Mouse (Mus musculus) heart, adult 18-20 months (tissue): Measurements from ENCODE around the gene Atxn10. TPM values are rescaled to one million over a fixed set of nuclear protein-coding genes. Genes with fewer than 3 reads are reported as not detected.

Source experiments
- DNase-seq, 2 experiments: peaks; one replicate each; pipeline ENCODE4 v3.0.0; 2021 to 2022; ENCODE audit warnings: mixed read lengths in 1 of 2
- total RNA-seq, 2 experiments: library from RNA; stranded (reverse); gene quantifications; 2 replicates each; pipeline ENCODE4 v1.2.3; 2021

Atxn10 gene
- total RNA-seq, 2 experiments from 2014 or later = 74.1 to 76.3 TPM

- DNase-seq = no peak
These were observed 1.8 kb upstream of the Atxn10 start for GRCm38 (mm10) chr15:85334234-85334633.

GRCm38 (mm10) chr15:85336301-85336991 lies 401 bp downstream of the Atxn10 start:
- DNase-seq = peak; percentile 73 to 79

- no peak for DNase-seq
These were observed 1.2 kb downstream of the Atxn10 start for GRCm38 (mm10) chr15:85337219-85337618.

GRCm38 (mm10) chr15:85337979-85338378 lies 1.9 kb downstream of the Atxn10 start:
- no peak for DNase-seq

GRCm38 (mm10) chr15:85342246-85342645 lies 6.2 kb downstream of the Atxn10 start:
- DNase-seq = no peak

GRCm38 (mm10) chr15:85344673-85345072 lies 8.6 kb downstream of the Atxn10 start:
- no peak for DNase-seq

- no peak for DNase-seq
These were observed 11.1 kb downstream of the Atxn10 start for GRCm38 (mm10) chr15:85347058-85347700.

- DNase-seq = no peak
These were observed 14.1 kb downstream of the Atxn10 start for GRCm38 (mm10) chr15:85350144-85350543.

GRCm38 (mm10) chr15:85354060-85354459 lies 18.0 kb downstream of the Atxn10 start:
- no peak for DNase-seq

- no peak for DNase-seq
These were observed 20.1 kb downstream of the Atxn10 start for GRCm38 (mm10) chr15:85356112-85356511.

- no peak for DNase-seq
These were observed 21.6 kb downstream of the Atxn10 start for GRCm38 (mm10) chr15:85357465-85358225.

- no peak for DNase-seq
These were observed 23.4 kb downstream of the Atxn10 start for GRCm38 (mm10) chr15:85359483-85359882.

GRCm38 (mm10) chr15:85359901-85360300 lies 23.9 kb downstream of the Atxn10 start:
- DNase-seq = no peak

- peak; percentile 24 to 27 for DNase-seq
These were observed 28.3 kb downstream of the Atxn10 start for GRCm38 (mm10) chr15:85364366-85364765.

GRCm38 (mm10) chr15:85366938-85367337 lies 30.9 kb downstream of the Atxn10 start:
- no peak for DNase-seq

GRCm38 (mm10) chr15:85369765-85370164 lies 33.7 kb downstream of the Atxn10 start:
- DNase-seq = no peak

GRCm38 (mm10) chr15:85373125-85373524 lies 37.1 kb downstream of the Atxn10 start:
- DNase-seq = no peak

- peak in 1 of 2 experiments; percentile 23 for DNase-seq
These were observed 47.4 kb downstream of the Atxn10 start for GRCm38 (mm10) chr15:85383477-85383876.

- no peak for DNase-seq
These were observed 52.7 kb downstream of the Atxn10 start for GRCm38 (mm10) chr15:85388696-85389095.

GRCm38 (mm10) chr15:85389915-85390314 lies 53.9 kb downstream of the Atxn10 start:
- no peak for DNase-seq

GRCm38 (mm10) chr15:85395360-85395759 lies 59.3 kb downstream of the Atxn10 start:
- DNase-seq = no peak

- peak in 1 of 2 experiments; percentile 27 for DNase-seq
These were observed 65.9 kb downstream of the Atxn10 start for GRCm38 (mm10) chr15:85401926-85402325.

GRCm38 (mm10) chr15:85403256-85403731 lies 67.2 kb downstream of the Atxn10 start:
- DNase-seq = peak; percentile 37 to 49
